Mouse (Mus musculus): Measurements from ENCODE around the gene Ccdc22. TPM values are rescaled to one million over a fixed set of nuclear protein-coding genes. Genes with fewer than 3 reads are reported as not detected.

The Ccdc22 gene
- 31.8 and 33.6 TPM in 2 replicates for polyA plus RNA-seq (2012)

GRCm38 (mm10) chrX:7604879-7605574, at the start of gene Ccdc22:
TSS of gene Ccdc22 (minus strand) at chrX:7605517.
- TF ChIP-seq GATA1 (IDR thresholded peaks at IDR 0.05; ENCODE audit: low read length): no peak

- TF ChIP-seq GATA1 (IDR thresholded peaks at IDR 0.05; ENCODE audit: low read length): no peak
These were observed 43.5 kb upstream of the Ccdc22 start for GRCm38 (mm10) chrX:7648671-7649304.

- TF ChIP-seq GATA1 (IDR thresholded peaks at IDR 0.05; ENCODE audit: low read length): no peak
These were observed 40.0 kb upstream of the Ccdc22 start for GRCm38 (mm10) chrX:7645349-7645748.

GRCm38 (mm10) chrX:7640785-7641184, 35.5 kb upstream of the Ccdc22 start:
- TF ChIP-seq GATA1 (IDR thresholded peaks at IDR 0.05; ENCODE audit: low read length): no peak

- TF ChIP-seq GATA1 (IDR thresholded peaks at IDR 0.05; ENCODE audit: low read length): no peak
These were observed 34.4 kb upstream of the Ccdc22 start for GRCm38 (mm10) chrX:7639536-7640325.

GRCm38 (mm10) chrX:7638401-7639091, 33.2 kb upstream of the Ccdc22 start, which contains the start of gene Syp:
TSS of gene Syp (plus strand) at chrX:7638471.
- TF ChIP-seq GATA1 (IDR thresholded peaks at IDR 0.05; ENCODE audit: low read length): no peak

GRCm38 (mm10) chrX:7635101-7635500, 29.8 kb upstream of the Ccdc22 start:
- TF ChIP-seq GATA1 (IDR thresholded peaks at IDR 0.05; ENCODE audit: low read length): no peak

GRCm38 (mm10) chrX:7632560-7632959, 27.2 kb upstream of the Ccdc22 start:
- TF ChIP-seq GATA1 (IDR thresholded peaks at IDR 0.05; ENCODE audit: low read length): no peak

- no peak for TF ChIP-seq GATA1 (IDR thresholded peaks at IDR 0.05; ENCODE audit: low read length)
These were observed 12.7 kb upstream of the Ccdc22 start for GRCm38 (mm10) chrX:7617889-7618551.

- TF ChIP-seq GATA1 (IDR thresholded peaks at IDR 0.05; ENCODE audit: low read length): no peak
These were observed 5.4 kb upstream of the Ccdc22 start for GRCm38 (mm10) chrX:7610536-7611258.

- no peak for TF ChIP-seq GATA1 (IDR thresholded peaks at IDR 0.05; ENCODE audit: low read length)
These were observed 4.7 kb upstream of the Ccdc22 start for GRCm38 (mm10) chrX:7610035-7610434.

- no peak for TF ChIP-seq GATA1 (IDR thresholded peaks at IDR 0.05; ENCODE audit: low read length)
These were observed 1.5 kb upstream of the Ccdc22 start, which contains the start of gene Cacna1f for GRCm38 (mm10) chrX:7606783-7607182. TSS of gene Cacna1f (plus strand) at chrX:7607083.

GRCm38 (mm10) chrX:7605575-7605941, 241 bp upstream of the Ccdc22 start:
- no peak for TF ChIP-seq GATA1 (IDR thresholded peaks at IDR 0.05; ENCODE audit: low read length)

GRCm38 (mm10) chrX:7604004-7604403, 1.3 kb downstream of the Ccdc22 start:
- no peak for TF ChIP-seq GATA1 (IDR thresholded peaks at IDR 0.05; ENCODE audit: low read length)

All from G1E-ER4 (cell line).